Mouse (Mus musculus): ENCODE measurements around the gene Rabgap1l.

GRCm38 (mm10) chr1:160268322-160268721, 524.7 kb downstream of the Rabgap1l start:
- TF ChIP-seq POLR2A (IDR thresholded peaks at IDR 0.05; ENCODE audit: extremely low read depth, insufficient read depth, low read length): no peak
- TF ChIP-seq CTCF (IDR thresholded peaks at IDR 0.05; ENCODE audit: extremely low read depth, insufficient read depth, low read length): no peak

All from cortical plate, adult 2 months (tissue).